Mouse (Mus musculus) liver, embryonic 15.5 days (tissue): ENCODE results near the gene Pex7. TPM values are rescaled to one million over a fixed set of nuclear protein-coding genes. Genes with fewer than 3 reads are reported as not detected.
"Not testable (repeated sequence)": the region's sequence is repeated elsewhere in the genome, so short reads cannot be mapped to it uniquely, and the experiment has no call there.

Experiments used
- ATAC-seq: fragments of 200-750 bp; cut with Nextera tagmentation; 2 replicates; pipeline ENCODE4 v1.8.0; 2017; ENCODE audit warnings: moderate number of reproducible peaks, mild to moderate bottlenecking, moderate library complexity; ENCODE audit not compliant: insufficient read depth
- H3K27ac ChIP-seq: fragments of 300-500 bp; sonication (generic); replicated peaks from 2 replicates; pipeline ENCODE4 v1.5.1; 2015; ENCODE audit warnings: mild to moderate bottlenecking, inconsistent platforms
- H3K27me3 ChIP-seq: fragments of 300-500 bp; sonication (generic); 2 replicates; pipeline ENCODE4 v1.6.1; 2015; ENCODE audit warnings: mild to moderate bottlenecking, inconsistent platforms
- H3K36me3 ChIP-seq: fragments of 300-500 bp; sonication (generic); replicated peaks from 2 replicates; pipeline ENCODE4 v1.6.1; 2015; ENCODE audit warnings: moderate library complexity, mild to moderate bottlenecking, inconsistent platforms
- H3K4me1 ChIP-seq: fragments of 300-500 bp; sonication (generic); replicated peaks from 2 replicates; pipeline ENCODE4 v1.6.1; 2015; ENCODE audit warnings: inconsistent platforms
- H3K4me2 ChIP-seq: fragments of 300-500 bp; sonication (generic); 2 replicates; pipeline ENCODE4 v1.6.1; 2015; ENCODE audit warnings: moderate library complexity, mild to moderate bottlenecking, inconsistent platforms
- H3K4me3 ChIP-seq: fragments of 300-500 bp; sonication (generic); replicated peaks from 2 replicates; pipeline ENCODE4 v1.5.1; 2015; ENCODE audit warnings: mild to moderate bottlenecking, inconsistent platforms
- H3K9ac ChIP-seq: fragments of 300-500 bp; sonication (generic); 2 replicates; pipeline ENCODE4 v1.6.1; 2015; ENCODE audit warnings: moderate library complexity, mild to moderate bottlenecking, inconsistent platforms
- H3K9me3 ChIP-seq: fragments of 300-500 bp; sonication (generic); replicated peaks from 2 replicates; pipeline ENCODE4 v1.6.1; 2016; ENCODE audit warnings: inconsistent platforms
- WGBS: fragments of 180-500 bp; shearing (Covaris S2); methylation state at CpG from one replicate; pipeline ENCODE4 v1.1.7; 2015; ENCODE audit warnings: mixed read lengths; ENCODE audit not compliant: insufficient replicate concordance; 5-methylcytosine and 5-hydroxymethylcytosine counted together
- polyA plus RNA-seq: library from polyadenylated mRNA; unstranded; fragments of >200 nt; fragmentation: Nextera tagmentation; extraction: Ambion mirVana; gene quantifications from 2 replicates; pipeline ENCODE4 v1.2.1, GENCODE M21; 2015

Pex7 gene
- polyA plus RNA-seq, 1 experiment from 2014 or later, result 28.9 TPM

GRCm38 (mm10) chr10:19934384-19935294 is 27.1 kb upstream of the Pex7 start, which contains the start of gene Map3k5:
Gene Map3k5 (plus strand): TSS chr10:19934472.
- peaks cover 19% of the 10 kb centered on the region for H3K4me1 ChIP-seq
- ATAC-seq, result peak; percentile 7; the same call in 1 of the 2 replicates
- WGBS, result under 1% methylated on average over 91 of the region's 95 CpGs

GRCm38 (mm10) chr10:19933511-19934383 is 26.3 kb upstream of the Pex7 start:
- peak; percentile 84 for ATAC-seq
- WGBS, result under 1% methylated on average over 92 of the region's 97 CpGs
- H3K4me1 ChIP-seq, result peaks cover 13% of the 10 kb centered on the region
- H3K4me2 ChIP-seq, result peak overlapping the region; percentile 77
- peaks cover 50% of the 10 kb centered on the region for H3K27me3 ChIP-seq
- H3K27ac ChIP-seq, result peak overlapping the region; percentile 78
- H3K9me3 ChIP-seq, result no peaks in the 10 kb centered on the region
- peak overlapping the region; percentile 65 for H3K4me3 ChIP-seq
- no peaks in the 10 kb centered on the region for H3K36me3 ChIP-seq
- H3K9ac ChIP-seq, result peak overlapping the region; percentile 51

More at GRCm38 (mm10) chr10:19934384-19935294, 27.1 kb upstream of the Pex7 start, which contains the start of gene Map3k5:
- Histone ChIP-seq H3K9me3 (no peaks in the 10 kb centered on the region), H3K36me3 (no peaks in the 10 kb centered on the region), H3K27ac (peak within 1 kb of the TSS; percentile 78), H3K27me3 (peaks cover 50% of the 10 kb centered on the region), H3K4me2 (peak within 1 kb of the TSS; percentile 77), H3K4me3 (peak within 1 kb of the TSS; percentile 65), H3K9ac (peak within 1 kb of the TSS; percentile 51)

- H3K4me2 ChIP-seq, result peak overlapping the region; percentile 77
- H3K27me3 ChIP-seq, result peaks cover 50% of the 10 kb centered on the region
- peaks cover 8% of the 10 kb centered on the region for H3K4me1 ChIP-seq
- no peaks in the 10 kb centered on the region for H3K9me3 ChIP-seq
- H3K9ac ChIP-seq, result no peak overlapping the region
- H3K27ac ChIP-seq, result no peak overlapping the region
- no peak for ATAC-seq
- no peaks in the 10 kb centered on the region for H3K36me3 ChIP-seq
- WGBS, result 43% methylated on average over 3 of the region's 3 CpGs
- peak overlapping the region; percentile 65; the same call in 1 of the 2 replicates for H3K4me3 ChIP-seq
Observed at GRCm38 (mm10) chr10:19932986-19933385, 25.5 kb upstream of the Pex7 start.

GRCm38 (mm10) chr10:19928205-19928604 is 20.7 kb upstream of the Pex7 start:
- H3K36me3 ChIP-seq, result no peaks in the 10 kb centered on the region
- no peaks in the 10 kb centered on the region for H3K9me3 ChIP-seq
- WGBS, result 53% methylated on average over 1 of the region's 1 CpGs
- H3K27me3 ChIP-seq, result peaks cover 14% of the 10 kb centered on the region
- no peak for ATAC-seq
- H3K4me3 ChIP-seq, result no peak overlapping the region
- H3K4me2 ChIP-seq, result no peak overlapping the region
- no peak overlapping the region for H3K27ac ChIP-seq
- H3K4me1 ChIP-seq, result no peaks in the 10 kb centered on the region
- H3K9ac ChIP-seq, result no peak overlapping the region

GRCm38 (mm10) chr10:19926391-19926897 is 19.0 kb upstream of the Pex7 start:
- not testable (repeated sequence) for ATAC-seq

GRCm38 (mm10) chr10:19924256-19924655 is 16.8 kb upstream of the Pex7 start:
- WGBS, result 56% methylated on average over 2 of the region's 2 CpGs
- H3K27ac ChIP-seq, result no peak overlapping the region
- no peaks in the 10 kb centered on the region for H3K4me1 ChIP-seq
- H3K36me3 ChIP-seq, result no peaks in the 10 kb centered on the region
- no peak overlapping the region for H3K9ac ChIP-seq
- no peaks in the 10 kb centered on the region for H3K9me3 ChIP-seq
- no peak for ATAC-seq
- no peaks in the 10 kb centered on the region for H3K27me3 ChIP-seq
- H3K4me3 ChIP-seq, result no peak overlapping the region
- no peak overlapping the region for H3K4me2 ChIP-seq

More at GRCm38 (mm10) chr10:19926391-19926897, 19.0 kb upstream of the Pex7 start:
- H3K4me2 ChIP-seq, H3K27ac ChIP-seq, H3K27me3 ChIP-seq, H3K9ac ChIP-seq, H3K36me3 ChIP-seq, H3K9me3 ChIP-seq, H3K4me1 ChIP-seq, H3K4me3 ChIP-seq: not testable (repeated sequence)
- 60% methylated on average over 4 of the region's 4 CpGs for WGBS

GRCm38 (mm10) chr10:19922410-19922809 is 14.9 kb upstream of the Pex7 start:
- no peaks in the 10 kb centered on the region for H3K27me3 ChIP-seq
- no peak overlapping the region for H3K9ac ChIP-seq
- WGBS, result 47% methylated on average over 4 of the region's 4 CpGs
- H3K36me3 ChIP-seq, result no peaks in the 10 kb centered on the region
- no peak overlapping the region for H3K27ac ChIP-seq
- H3K4me1 ChIP-seq, result no peaks in the 10 kb centered on the region
- no peak overlapping the region for H3K4me2 ChIP-seq
- ATAC-seq, result no peak
- H3K9me3 ChIP-seq, result no peaks in the 10 kb centered on the region
- no peak overlapping the region for H3K4me3 ChIP-seq

GRCm38 (mm10) chr10:19915301-19915700 is 7.8 kb upstream of the Pex7 start:
- H3K9me3 ChIP-seq, result no peaks in the 10 kb centered on the region
- no peak overlapping the region for H3K9ac ChIP-seq
- no peak overlapping the region for H3K4me3 ChIP-seq
- no peak overlapping the region for H3K27ac ChIP-seq
- H3K4me1 ChIP-seq, result no peaks in the 10 kb centered on the region
- no peaks in the 10 kb centered on the region for H3K27me3 ChIP-seq
- no peak overlapping the region for H3K4me2 ChIP-seq
- no peak for ATAC-seq
- H3K36me3 ChIP-seq, result no peaks in the 10 kb centered on the region
- WGBS, result 46% methylated on average over 1 of the region's 1 CpGs

- Histone ChIP-seq H3K36me3 (no peaks in the 10 kb centered on the region), H3K9ac (no peak overlapping the region), H3K4me2 (no peak overlapping the region), H3K4me3 (no peak overlapping the region), H3K27ac (no peak overlapping the region), H3K4me1 (no peaks in the 10 kb centered on the region), H3K27me3 (no peaks in the 10 kb centered on the region), H3K9me3 (no peaks in the 10 kb centered on the region)
- WGBS, result 52% methylated on average over 4 of the region's 4 CpGs
- ATAC-seq, result no peak
Observed at GRCm38 (mm10) chr10:19913806-19914205, 6.3 kb upstream of the Pex7 start.

GRCm38 (mm10) chr10:19911583-19911982 is 4.1 kb upstream of the Pex7 start:
- H3K9ac ChIP-seq, result no peak overlapping the region
- H3K4me1 ChIP-seq, result peaks cover 7% of the 10 kb centered on the region; the same call in 1 of the 2 replicates
- WGBS, result 45% methylated on average over 1 of the region's 1 CpGs
- H3K36me3 ChIP-seq, result no peaks in the 10 kb centered on the region
- H3K4me2 ChIP-seq, result no peak overlapping the region
- H3K4me3 ChIP-seq, result no peak overlapping the region
- ATAC-seq, result no peak
- H3K27ac ChIP-seq, result no peak overlapping the region
- no peaks in the 10 kb centered on the region for H3K9me3 ChIP-seq
- no peaks in the 10 kb centered on the region for H3K27me3 ChIP-seq
